Mouse (Mus musculus) cerebellum, adult 2 months (tissue): Measurements from ENCODE around the gene Rab31.

Experiments used
- CTCF ChIP-seq: fragments of 200-500 bp; IDR thresholded peaks from 2 replicates; pipeline ENCODE4 v1.5.1; 2011; ENCODE audit warnings: low read depth, mild to moderate bottlenecking, control low read depth, low read length, moderate library complexity, borderline replicate concordance; ENCODE audit not compliant: insufficient read depth
- POLR2A ChIP-seq: fragments of 200-500 bp; IDR thresholded peaks from 2 replicates; pipeline ENCODE4 v1.6.1; 2011; ENCODE audit warnings: low read length, control low read depth, borderline replicate concordance; ENCODE audit not compliant: insufficient read depth

DNA sequence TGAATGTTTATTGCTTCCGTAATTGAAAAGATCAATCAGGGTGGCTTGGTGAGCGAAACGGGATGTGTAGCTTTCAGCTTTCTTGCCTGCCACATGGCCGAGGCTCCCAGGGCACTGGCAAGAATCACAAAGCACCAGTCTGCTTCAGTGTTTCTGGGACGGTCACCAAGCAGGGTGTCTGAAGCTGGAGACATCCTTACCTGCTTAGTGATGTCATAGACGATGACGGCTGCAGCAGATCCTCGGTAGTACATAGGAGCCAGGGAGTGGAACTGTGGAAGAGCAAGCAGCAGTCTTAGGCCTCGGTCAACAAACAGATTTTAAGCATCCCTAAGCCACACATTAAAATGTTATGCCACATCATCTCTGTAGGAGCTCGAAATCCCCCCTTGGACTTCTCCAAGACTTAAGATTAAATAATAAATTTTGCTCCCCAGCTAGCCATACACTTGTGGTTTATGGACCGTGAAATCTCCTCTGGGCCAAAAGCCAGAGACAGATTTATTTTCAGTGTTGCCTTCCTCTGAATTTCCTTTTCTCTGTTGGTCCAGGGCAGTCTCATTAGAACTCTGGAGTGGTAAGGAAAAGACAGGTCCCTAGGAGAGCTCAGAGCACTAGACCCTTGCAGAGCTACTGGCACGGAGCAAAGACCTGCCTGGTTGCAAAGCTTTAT lies 74.6 kb downstream of the Rab31 start:
- no peak for TF ChIP-seq CTCF
- no peak for TF ChIP-seq POLR2A
